Mouse (Mus musculus) bone marrow macrophage, adult 2 months (primary cell): ENCODE results near the gene Clec4b2.

Experiments
- CTCF ChIP-seq: IDR thresholded peaks from 2 replicates; pipeline ENCODE4 v1.5.1; 2012; ENCODE audit warnings: low read depth, mild to moderate bottlenecking, low read length, moderate library complexity
- POLR2A ChIP-seq: IDR thresholded peaks from 2 replicates; pipeline ENCODE4 v1.6.1; 2012; ENCODE audit warnings: mild to moderate bottlenecking, low read depth, low read length, borderline replicate concordance

DNA sequence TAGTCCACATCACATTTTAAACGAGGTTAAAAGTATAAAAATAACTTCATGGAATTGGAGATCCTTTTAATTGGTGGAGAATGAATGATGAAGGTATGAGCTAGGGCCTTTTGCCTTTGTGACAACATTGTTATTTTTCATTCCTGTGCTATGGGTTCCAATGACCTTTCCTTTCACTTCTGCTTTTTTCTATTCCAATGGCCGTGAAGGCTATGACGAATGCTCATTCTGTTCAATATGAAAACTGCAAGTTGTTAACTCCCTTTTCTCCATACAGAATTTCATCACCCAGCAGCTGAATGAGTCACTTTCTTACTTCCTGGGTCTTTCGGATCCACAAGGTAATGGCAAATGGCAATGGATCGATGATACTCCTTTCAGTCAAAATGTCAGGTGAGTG lies 71.5 kb downstream of the Clec4b2 start:
- TF ChIP-seq CTCF (no peak), POLR2A (no peak)
